Mouse (Mus musculus) c-Kit-positive CD71-positive TER-119-negative erythroid progenitor cells, embryonic 14.5 days (primary cell): Measurements from ENCODE around the gene Dnmt3c.
A peak's percentile ranks its signal among the peaks of the same experiment; 100 is the strongest.
"Not testable (repeated sequence)": the region's sequence is repeated elsewhere in the genome, so short reads cannot be mapped to it uniquely, and the experiment has no call there.

ENCODE experiments used
- DNase-seq: peaks from one replicate; pipeline ENCODE4 v3.0.0-alpha.2; 2013; ENCODE audit warnings: low read depth

The Dnmt3c gene

GRCm38 (mm10) chr2:153696352-153696751 is at the start of gene Dnmt3c:
Dnmt3c (plus strand) TSS chr2:153696652.
- DNase-seq, result no peak

- DNase-seq, result no peak
Observed at GRCm38 (mm10) chr2:153648773-153649297, 47.6 kb upstream of the Dnmt3c start.

- DNase-seq, result no peak
Observed at GRCm38 (mm10) chr2:153649298-153650013, 47.0 kb upstream of the Dnmt3c start, which contains the start of gene Dnmt3b. Dnmt3b (plus strand) TSS chr2:153649450.

- no peak for DNase-seq
Observed at GRCm38 (mm10) chr2:153650014-153650687, 46.3 kb upstream of the Dnmt3c start.

GRCm38 (mm10) chr2:153651681-153652080 is 44.8 kb upstream of the Dnmt3c start:
- no peak for DNase-seq

- DNase-seq, result not testable (repeated sequence)
Observed at GRCm38 (mm10) chr2:153657659-153658058, 38.8 kb upstream of the Dnmt3c start.

- DNase-seq, result no peak
Observed at GRCm38 (mm10) chr2:153660616-153661015, 35.8 kb upstream of the Dnmt3c start.

- no peak for DNase-seq
Observed at GRCm38 (mm10) chr2:153665401-153665800, 31.1 kb upstream of the Dnmt3c start.

GRCm38 (mm10) chr2:153668754-153669376 is 27.6 kb upstream of the Dnmt3c start:
- DNase-seq, result peak; percentile 44

- DNase-seq, result no peak
Observed at GRCm38 (mm10) chr2:153670111-153670510, 26.3 kb upstream of the Dnmt3c start.

GRCm38 (mm10) chr2:153672619-153673018 is 23.8 kb upstream of the Dnmt3c start:
- no peak for DNase-seq

- DNase-seq, result not testable (repeated sequence)
Observed at GRCm38 (mm10) chr2:153675364-153675763, 21.1 kb upstream of the Dnmt3c start.

- DNase-seq, result no peak
Observed at GRCm38 (mm10) chr2:153676944-153677343, 19.5 kb upstream of the Dnmt3c start.

GRCm38 (mm10) chr2:153677550-153677949 is 18.9 kb upstream of the Dnmt3c start:
- DNase-seq, result no peak

GRCm38 (mm10) chr2:153679959-153680358 is 16.5 kb upstream of the Dnmt3c start:
- DNase-seq, result no peak

- not testable (repeated sequence) for DNase-seq
Observed at GRCm38 (mm10) chr2:153693413-153693812, 3.0 kb upstream of the Dnmt3c start.

GRCm38 (mm10) chr2:153694462-153695085 is 1.9 kb upstream of the Dnmt3c start:
- peak; percentile 66 for DNase-seq

GRCm38 (mm10) chr2:153703389-153703788 is 6.9 kb downstream of the Dnmt3c start:
- no peak for DNase-seq

GRCm38 (mm10) chr2:153710701-153711330 is 14.4 kb downstream of the Dnmt3c start:
- peak; percentile 46 for DNase-seq

GRCm38 (mm10) chr2:153712646-153713091 is 16.2 kb downstream of the Dnmt3c start:
- peak; percentile 48 for DNase-seq

- no peak for DNase-seq
Observed at GRCm38 (mm10) chr2:153713227-153713626, 16.8 kb downstream of the Dnmt3c start.

- not testable (repeated sequence) for DNase-seq
Observed at GRCm38 (mm10) chr2:153717861-153718260, 21.4 kb downstream of the Dnmt3c start.
